Mouse (Mus musculus) stomach, embryonic 14.5 days (tissue): ENCODE results near the gene Sp2. TPM values are rescaled to one million over a fixed set of nuclear protein-coding genes. Genes with fewer than 3 reads are reported as not detected.

Experiments
- ATAC-seq: fragments of 200-750 bp; cut with Nextera tagmentation; 2 replicates; pipeline ENCODE4 v1.8.0; 2017; ENCODE audit warnings: low read depth, moderate TSS enrichment; ENCODE audit not compliant: insufficient number of reproducible peaks, insufficient read depth, low FRiP score
- H3K27ac ChIP-seq: fragments of 300-500 bp; sonication (generic); 2 replicates; pipeline ENCODE4 v1.5.1; 2014; ENCODE audit warnings: mild to moderate bottlenecking, low read length, moderate library complexity, mixed read lengths
- H3K27me3 ChIP-seq: fragments of 300-500 bp; sonication (generic); 2 replicates; pipeline ENCODE4 v1.6.1; 2014; ENCODE audit warnings: low read length, control low read depth, mixed read lengths; ENCODE audit not compliant: control insufficient read depth, insufficient read depth
- H3K36me3 ChIP-seq: fragments of 300-500 bp; sonication (generic); 2 replicates; pipeline ENCODE4 v1.6.1; 2014; ENCODE audit warnings: mild to moderate bottlenecking, control low read depth, low read length, moderate library complexity, mixed read lengths; ENCODE audit not compliant: control insufficient read depth, insufficient read depth
- H3K4me1 ChIP-seq: fragments of 300-500 bp; sonication (generic); 2 replicates; pipeline ENCODE4 v1.6.1; 2014; ENCODE audit warnings: low read length, control low read depth, mixed read lengths; ENCODE audit not compliant: control insufficient read depth, insufficient read depth
- H3K4me2 ChIP-seq: fragments of 300-500 bp; sonication (generic); replicated peaks from 2 replicates; pipeline ENCODE4 v1.6.1; 2014; ENCODE audit warnings: low read depth, low read length, control low read depth
- H3K4me3 ChIP-seq: fragments of 300-500 bp; sonication (generic); 2 replicates; pipeline ENCODE4 v1.5.1; 2014; ENCODE audit warnings: low read depth, low read length, control low read depth
- H3K9ac ChIP-seq: fragments of 300-500 bp; sonication (generic); replicated peaks from 2 replicates; pipeline ENCODE4 v1.6.1; 2014; ENCODE audit warnings: low read depth, mild to moderate bottlenecking, control low read depth, low read length, moderate library complexity, mixed read lengths
- H3K9me3 ChIP-seq: fragments of 300-500 bp; sonication (generic); 2 replicates; pipeline ENCODE4 v1.6.1; 2016; ENCODE audit warnings: low read depth, low read length, control low read depth; ENCODE audit not compliant: control insufficient read depth
- WGBS: fragments of 180-500 bp; shearing (Covaris S2); extraction: QIAGEN DNeasy Blood & Tissue Kit; methylation state at CpG from one replicate; pipeline ENCODE4 v1.1.7; 2014; 5-methylcytosine and 5-hydroxymethylcytosine counted together
- polyA plus RNA-seq: library from polyadenylated mRNA; unstranded; fragments of >200 nt; fragmentation: Nextera tagmentation; extraction: Ambion mirVana; gene quantifications from 2 replicates; pipeline ENCODE4 v1.2.1, GENCODE M21; 2014

Sp2 gene
- polyA plus RNA-seq, 1 experiment from 2014 or later = 19.1 TPM

DNA sequence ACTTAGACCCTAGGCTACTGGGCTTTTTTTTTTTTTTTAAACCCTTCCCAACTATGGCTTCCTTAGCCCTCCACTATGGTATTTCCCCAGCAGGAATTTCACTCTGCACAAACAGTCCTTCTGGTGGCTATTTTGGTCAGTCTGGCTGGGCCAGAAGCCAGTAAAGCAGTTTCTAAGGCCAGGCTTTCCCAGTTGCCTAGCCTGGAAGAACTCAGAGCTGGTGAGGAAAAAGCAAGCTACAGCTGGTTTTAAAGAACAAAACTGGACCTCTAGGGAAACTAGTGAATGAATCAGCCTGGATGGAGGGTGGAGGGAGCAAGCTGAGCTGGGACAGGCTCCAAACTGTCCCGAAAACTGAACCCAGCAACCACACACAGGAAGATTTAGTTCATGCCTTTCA lies 13.0 kb downstream of the Sp2 start:
- WGBS = 48% methylated on average over 1 of the region's 1 CpGs
- peaks cover 27% of the 10 kb centered on the region for H3K4me1 ChIP-seq
- H3K4me3 ChIP-seq = no peak overlapping the region
- H3K27me3 ChIP-seq = no peaks in the 10 kb centered on the region
- H3K9ac ChIP-seq = no peak overlapping the region
- ATAC-seq = no peak
- H3K27ac ChIP-seq = peak overlapping the region; percentile 78
- no peak overlapping the region for H3K4me2 ChIP-seq
- no peaks in the 10 kb centered on the region; the same call in 1 of the 2 replicates for H3K36me3 ChIP-seq
- H3K9me3 ChIP-seq = no peaks in the 10 kb centered on the region

DNA sequence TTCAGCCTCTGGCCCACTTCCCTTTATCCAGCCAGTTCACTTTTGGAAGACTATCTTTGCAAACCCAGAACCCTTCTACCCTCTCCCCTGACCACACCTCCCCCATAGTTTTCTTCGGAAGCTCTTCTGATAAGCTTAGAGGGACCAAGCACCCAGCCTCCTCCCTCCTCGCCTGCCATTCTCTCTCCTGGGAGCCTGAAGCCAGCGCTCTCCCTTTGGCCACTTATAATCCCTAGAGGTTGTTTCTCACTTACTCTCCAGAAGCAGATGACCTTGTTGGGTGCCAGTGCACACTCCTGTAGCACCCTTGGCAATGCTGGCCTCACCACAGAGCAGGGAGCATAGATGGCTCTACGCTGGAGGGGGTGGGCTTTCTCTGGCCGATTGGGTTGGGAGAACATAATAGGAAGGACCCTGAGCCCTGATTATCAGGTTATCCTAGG lies 13.5 kb downstream of the Sp2 start:
- Histone ChIP-seq H3K27me3 (no peaks in the 10 kb centered on the region), H3K9me3 (no peaks in the 10 kb centered on the region), H3K36me3 (no peaks in the 10 kb centered on the region; the same call in 1 of the 2 replicates), H3K27ac (peak overlapping the region; percentile 78), H3K4me3 (no peak overlapping the region), H3K4me2 (no peak overlapping the region), H3K4me1 (peaks cover 27% of the 10 kb centered on the region), H3K9ac (no peak overlapping the region)
- ATAC-seq = no peak
- WGBS = 63% methylated on average over 5 of the region's 5 CpGs

DNA sequence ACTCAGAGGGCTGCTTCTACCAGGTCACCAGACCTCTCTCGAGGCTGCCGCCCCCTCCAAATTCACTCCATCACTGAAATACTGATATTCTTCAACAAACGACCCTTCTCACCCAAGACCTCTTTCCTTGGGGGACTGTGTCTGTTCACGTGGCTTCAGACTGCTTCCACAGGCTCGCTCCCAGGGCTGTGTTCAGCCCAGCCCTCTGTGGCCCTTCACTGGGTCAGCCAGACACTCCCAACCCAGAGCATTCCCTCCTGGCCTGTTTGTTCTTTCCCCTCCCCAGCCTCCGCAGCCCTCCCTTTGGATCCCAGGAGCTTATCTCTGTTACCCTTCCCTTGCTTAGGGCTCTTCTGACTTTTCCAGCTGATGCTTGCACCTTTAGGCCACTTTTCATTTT lies 14.3 kb downstream of the Sp2 start:
- ATAC-seq = no peak
- H3K4me1 ChIP-seq = peaks cover 27% of the 10 kb centered on the region
- no peaks in the 10 kb centered on the region for H3K9me3 ChIP-seq
- H3K27me3 ChIP-seq = no peaks in the 10 kb centered on the region
- H3K36me3 ChIP-seq = no peaks in the 10 kb centered on the region; the same call in 1 of the 2 replicates
- no peak overlapping the region for H3K9ac ChIP-seq
- H3K27ac ChIP-seq = peak overlapping the region; percentile 78; the same call in 1 of the 2 replicates
- 47% methylated on average over 6 of the region's 6 CpGs for WGBS
- H3K4me2 ChIP-seq = no peak overlapping the region
- no peak overlapping the region for H3K4me3 ChIP-seq

DNA sequence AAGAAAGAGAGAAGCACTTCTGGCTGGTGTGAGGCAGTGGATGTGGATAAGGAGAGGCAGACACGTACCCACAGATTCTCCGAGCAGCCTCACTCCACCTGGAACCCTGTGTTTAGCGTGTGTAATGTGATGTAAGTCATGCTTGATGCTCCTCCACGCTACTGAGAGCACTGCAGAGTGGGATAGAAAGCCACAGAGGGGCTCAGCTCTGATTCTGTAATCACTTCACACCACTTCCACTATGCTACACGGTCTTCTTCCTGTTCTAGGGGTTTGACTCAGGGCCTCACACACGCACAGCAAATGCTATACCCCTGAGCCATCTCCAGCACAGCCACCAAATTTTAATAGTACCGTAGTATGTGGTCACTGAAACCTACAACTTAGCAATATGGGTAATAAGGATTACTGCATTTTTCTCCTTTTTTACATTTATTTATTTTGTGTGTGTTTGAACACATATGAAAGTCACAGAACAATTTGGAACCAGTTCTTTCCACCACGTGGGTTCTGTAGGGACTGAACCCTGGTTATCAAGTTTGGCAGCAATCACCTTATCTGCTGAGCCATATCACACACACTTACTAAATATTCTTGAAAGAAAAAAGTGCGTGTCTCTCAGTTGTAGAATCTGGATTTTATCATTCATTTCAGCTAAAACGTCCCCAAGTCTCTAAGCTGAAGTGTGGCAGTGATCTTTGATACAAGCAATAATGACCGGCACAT lies 15.1 kb downstream of the Sp2 start:
- no peak overlapping the region for H3K4me3 ChIP-seq
- H3K27ac ChIP-seq = peak overlapping the region; percentile 78; the same call in 1 of the 2 replicates
- H3K4me1 ChIP-seq = peaks cover 27% of the 10 kb centered on the region
- H3K9ac ChIP-seq = no peak overlapping the region
- no peak for ATAC-seq
- no peaks in the 10 kb centered on the region for H3K27me3 ChIP-seq
- H3K9me3 ChIP-seq = no peaks in the 10 kb centered on the region
- WGBS = 78% methylated on average over 11 of the region's 11 CpGs
- H3K4me2 ChIP-seq = no peak overlapping the region
- no peaks in the 10 kb centered on the region; the same call in none of the 2 replicates for H3K36me3 ChIP-seq

DNA sequence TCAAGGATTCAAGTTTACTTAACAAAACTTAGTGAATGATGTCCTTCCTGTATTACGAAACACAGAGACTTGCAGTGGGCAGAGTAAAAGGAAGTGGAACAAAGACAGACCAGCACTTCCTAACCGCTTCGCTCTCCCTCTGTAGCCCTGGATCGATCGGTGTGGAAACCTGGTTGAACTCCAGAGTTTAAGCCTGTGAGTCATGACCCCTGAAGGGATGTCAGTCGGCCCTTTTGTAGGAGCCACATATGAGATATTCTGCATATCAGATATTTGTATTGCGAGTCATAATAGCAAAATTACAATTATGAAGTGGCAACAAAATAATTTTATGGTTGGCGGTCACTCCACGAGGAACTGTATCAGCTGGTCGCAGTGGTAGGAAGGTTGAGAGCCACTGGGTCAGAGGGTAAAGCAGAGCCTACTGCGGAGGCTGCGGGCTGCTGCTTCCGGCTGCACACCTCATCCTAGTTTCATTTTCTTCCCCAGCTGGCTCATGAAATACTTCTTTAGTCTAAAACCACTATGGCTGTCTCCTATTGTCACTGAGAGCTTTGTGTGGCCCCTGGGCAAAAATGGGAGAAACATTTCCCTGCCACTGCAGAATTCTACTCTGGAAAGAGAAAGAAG lies 15.7 kb downstream of the Sp2 start:
- no peaks in the 10 kb centered on the region for H3K27me3 ChIP-seq
- H3K4me2 ChIP-seq = no peak overlapping the region
- WGBS = 77% methylated on average over 13 of the region's 13 CpGs
- peaks cover 27% of the 10 kb centered on the region for H3K4me1 ChIP-seq
- no peaks in the 10 kb centered on the region for H3K9me3 ChIP-seq
- no peak overlapping the region for H3K9ac ChIP-seq
- H3K36me3 ChIP-seq = peaks cover 5% of the 10 kb centered on the region
- H3K4me3 ChIP-seq = no peak overlapping the region
- no peak for ATAC-seq
- H3K27ac ChIP-seq = no peak overlapping the region; the same call in 1 of the 2 replicates

DNA sequence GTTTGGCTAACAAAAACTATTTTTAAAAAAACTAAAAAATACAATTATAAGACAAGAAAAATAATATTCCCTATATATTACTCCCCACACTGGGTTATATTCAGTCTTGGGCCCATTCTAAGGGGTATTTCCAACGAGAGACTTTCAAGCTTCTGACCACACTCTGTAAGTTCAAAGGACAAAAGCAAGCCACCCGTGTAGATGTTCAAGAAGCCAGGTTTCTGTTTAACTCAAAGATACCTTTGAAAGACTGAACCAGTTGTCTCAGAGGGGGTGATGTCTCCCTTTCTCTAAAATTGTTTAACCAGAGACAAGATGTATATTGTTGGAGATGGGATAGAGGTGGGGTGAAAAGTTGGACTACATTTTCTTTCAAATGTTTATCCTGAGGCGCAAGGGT lies 16.6 kb downstream of the Sp2 start:
- H3K9ac ChIP-seq = no peak overlapping the region
- no peaks in the 10 kb centered on the region for H3K9me3 ChIP-seq
- no peaks in the 10 kb centered on the region for H3K27me3 ChIP-seq
- WGBS = 81% methylated on average over 3 of the region's 3 CpGs
- no peak for ATAC-seq
- H3K27ac ChIP-seq = no peak overlapping the region
- H3K36me3 ChIP-seq = peaks cover 13% of the 10 kb centered on the region
- H3K4me1 ChIP-seq = peaks cover 27% of the 10 kb centered on the region
- no peak overlapping the region for H3K4me3 ChIP-seq
- H3K4me2 ChIP-seq = no peak overlapping the region

DNA sequence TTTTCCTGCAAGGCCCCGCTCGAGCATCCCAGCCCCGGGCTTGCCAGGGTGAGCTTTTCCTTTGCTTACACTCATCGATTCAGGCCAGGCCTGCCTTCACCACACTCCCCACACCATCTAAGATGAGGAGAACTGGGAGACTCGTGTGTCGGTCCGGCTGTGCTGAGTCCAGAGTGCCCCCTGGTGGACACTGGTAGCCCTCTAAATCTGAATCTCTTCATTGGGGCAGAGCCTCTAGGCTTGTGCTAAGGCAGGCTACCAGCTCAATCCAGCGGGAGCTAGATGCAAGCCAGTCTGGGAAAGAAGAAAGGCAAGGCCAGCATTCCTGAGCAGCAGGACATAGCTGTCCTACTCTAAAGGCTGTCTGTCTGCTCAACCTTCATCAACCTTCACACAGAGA lies 19.2 kb downstream of the Sp2 start:
- no peaks in the 10 kb centered on the region for H3K27me3 ChIP-seq
- H3K4me3 ChIP-seq = no peak overlapping the region
- 0 out of 2 replicates have a peak, but pooled peaks cover 5% of the 10 kb centered on the region for H3K4me1 ChIP-seq
- no peak overlapping the region for H3K4me2 ChIP-seq
- H3K9ac ChIP-seq = no peak overlapping the region
- 16% methylated on average over 8 of the region's 8 CpGs for WGBS
- H3K36me3 ChIP-seq = peaks cover 26% of the 10 kb centered on the region
- ATAC-seq = peak; percentile 76
- H3K9me3 ChIP-seq = no peaks in the 10 kb centered on the region
- H3K27ac ChIP-seq = no peak overlapping the region

DNA sequence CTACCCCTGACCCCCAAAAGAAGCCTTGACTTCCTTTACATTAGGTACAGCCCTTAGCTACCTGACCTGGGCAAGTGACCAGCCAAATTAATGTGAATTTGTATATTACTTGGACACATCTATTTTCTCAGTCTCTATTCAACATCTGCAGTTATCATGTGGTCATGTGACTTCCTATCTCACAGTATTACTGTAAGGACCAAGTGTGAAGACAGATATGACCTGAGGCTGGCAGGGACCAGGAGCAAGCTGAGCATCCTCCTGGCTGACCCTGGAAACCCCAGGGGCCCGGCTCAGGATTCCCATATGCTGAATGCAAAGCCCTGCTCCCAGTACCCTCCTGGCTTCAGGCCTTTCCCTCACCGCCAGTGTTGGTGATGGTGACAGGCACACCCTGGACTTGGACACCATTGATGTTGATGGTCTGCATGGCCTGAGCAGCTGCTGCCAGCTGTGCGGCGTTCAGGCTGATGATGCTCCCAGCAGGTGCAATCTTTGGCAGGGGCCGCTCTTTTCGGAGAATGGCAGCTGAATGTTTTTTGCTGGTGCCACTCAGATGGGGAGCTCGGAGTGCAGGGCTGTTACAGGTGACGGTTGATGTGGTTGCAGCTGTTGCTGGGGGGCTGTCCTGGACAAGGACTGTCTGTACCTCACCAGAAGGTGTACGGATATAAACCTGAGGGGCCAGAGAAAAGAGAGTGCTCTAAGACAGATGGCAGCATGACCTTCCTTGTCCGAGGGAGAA lies 25.5 kb downstream of the Sp2 start:
- WGBS = 89% methylated on average over 10 of the region's 10 CpGs
- Histone ChIP-seq H3K9me3 (no peaks in the 10 kb centered on the region), H3K9ac (no peak overlapping the region), H3K36me3 (peaks cover 52% of the 10 kb centered on the region), H3K27me3 (no peaks in the 10 kb centered on the region), H3K4me1 (peaks cover 2% of the 10 kb centered on the region; the same call in 1 of the 2 replicates), H3K27ac (no peak overlapping the region), H3K4me3 (no peak overlapping the region), H3K4me2 (no peak overlapping the region)
- ATAC-seq = no peak
